Mouse (Mus musculus): Measurements from ENCODE around the gene Timm17a. TPM values are rescaled to one million over a fixed set of nuclear protein-coding genes. Genes with fewer than 3 reads are reported as not detected.

Timm17a gene
- polyA plus RNA-seq, 1 experiment from 2014 or later: 177 TPM

- ATAC-seq (ENCODE audit: low FRiP score): no peak
- H3K4me3 ChIP-seq (ENCODE audit: low read depth, low read length): no peak overlapping the region
Measured at GRCm38 (mm10) chr1:135330578-135330977, 17.0 kb upstream of the Timm17a start.

DNA sequence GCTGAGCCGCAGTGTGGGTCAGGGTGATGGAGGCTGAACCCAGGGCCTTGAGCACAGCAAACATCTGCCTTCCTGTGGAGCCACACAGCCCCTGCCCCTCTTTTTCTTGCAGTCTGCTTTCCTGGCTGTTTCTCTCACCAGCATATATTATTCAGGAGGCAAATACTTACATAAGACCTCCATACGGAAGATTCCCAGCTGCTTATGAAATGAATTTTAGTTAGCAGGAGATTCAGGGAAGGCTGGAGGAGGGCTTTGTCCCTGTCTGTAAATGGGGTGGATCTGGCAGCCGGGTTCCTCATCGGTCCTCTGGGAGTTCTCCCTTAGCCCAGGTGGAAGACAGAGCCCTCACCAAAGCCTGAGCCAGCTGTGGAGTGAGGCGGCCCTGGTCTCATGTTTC lies 14.8 kb upstream of the Timm17a start:
- no peak for ATAC-seq (ENCODE audit: low FRiP score)
- Histone ChIP-seq H3K27ac (ENCODE audit: low read depth, low read length) (no peak overlapping the region), H3K9ac (ENCODE audit: low read length) (no peak overlapping the region), H3K4me1 (ENCODE audit: control insufficient read depth, insufficient read depth, low read length) (no peaks in the 10 kb centered on the region), H3K4me2 (no peak overlapping the region), H3K36me3 (ENCODE audit: control insufficient read depth, insufficient read depth, low read length) (no peaks in the 10 kb centered on the region), H3K4me3 (ENCODE audit: low read depth, low read length) (no peak overlapping the region), H3K9me3 (ENCODE audit: control insufficient read depth, low read length) (no peaks in the 10 kb centered on the region), H3K27me3 (ENCODE audit: control insufficient read depth, insufficient read depth, low read length) (no peaks in the 10 kb centered on the region)
- no peak for DNase-seq (ENCODE audit: low spot score, missing footprints)
- WGBS: 64% methylated on average over 5 of the region's 5 CpGs

More at GRCm38 (mm10) chr1:135330578-135330977, 17.0 kb upstream of the Timm17a start:
- Histone ChIP-seq H3K36me3 (ENCODE audit: control insufficient read depth, insufficient read depth, low read length) (no peaks in the 10 kb centered on the region), H3K27me3 (ENCODE audit: control insufficient read depth, insufficient read depth, low read length) (no peaks in the 10 kb centered on the region), H3K4me2 (no peak overlapping the region), H3K9ac (ENCODE audit: low read length) (no peak overlapping the region), H3K9me3 (ENCODE audit: control insufficient read depth, low read length) (no peaks in the 10 kb centered on the region), H3K4me1 (ENCODE audit: control insufficient read depth, insufficient read depth, low read length) (no peaks in the 10 kb centered on the region), H3K27ac (ENCODE audit: low read depth, low read length) (no peak overlapping the region)
- DNase-seq (ENCODE audit: low spot score, missing footprints): no peak
- WGBS: 87% methylated on average over 6 of the region's 6 CpGs

GRCm38 (mm10) chr1:135325934-135326333 lies 12.4 kb upstream of the Timm17a start:
- no peaks in the 10 kb centered on the region for H3K9me3 ChIP-seq (ENCODE audit: control insufficient read depth, low read length)
- no peaks in the 10 kb centered on the region for H3K27me3 ChIP-seq (ENCODE audit: control insufficient read depth, insufficient read depth, low read length)
- WGBS: 80% methylated on average over 2 of the region's 2 CpGs
- no peak overlapping the region for H3K27ac ChIP-seq (ENCODE audit: low read depth, low read length)
- H3K4me3 ChIP-seq (ENCODE audit: low read depth, low read length): no peak overlapping the region
- no peak overlapping the region for H3K4me2 ChIP-seq
- H3K9ac ChIP-seq (ENCODE audit: low read length): no peak overlapping the region
- ATAC-seq (ENCODE audit: low FRiP score): no peak
- H3K36me3 ChIP-seq (ENCODE audit: control insufficient read depth, insufficient read depth, low read length): no peaks in the 10 kb centered on the region
- H3K4me1 ChIP-seq (ENCODE audit: control insufficient read depth, insufficient read depth, low read length): no peaks in the 10 kb centered on the region
- DNase-seq (ENCODE audit: low spot score, missing footprints): peak; percentile 47

GRCm38 (mm10) chr1:135324571-135324970 lies 11.0 kb upstream of the Timm17a start, which contains the start of gene Lmod1:
Lmod1 (plus strand) TSS chr1:135324807.
- no peak within 1 kb of the TSS for H3K27ac ChIP-seq (ENCODE audit: low read depth, low read length)
- H3K9me3 ChIP-seq (ENCODE audit: control insufficient read depth, low read length): no peaks in the 10 kb centered on the region
- H3K9ac ChIP-seq (ENCODE audit: low read length): no peak within 1 kb of the TSS
- no peaks in the 10 kb centered on the region for H3K4me1 ChIP-seq (ENCODE audit: control insufficient read depth, insufficient read depth, low read length)
- DNase-seq (ENCODE audit: low spot score, missing footprints): peak; percentile 86
- no peak within 1 kb of the TSS for H3K4me3 ChIP-seq (ENCODE audit: low read depth, low read length)
- ATAC-seq (ENCODE audit: low FRiP score): no peak
- no peaks in the 10 kb centered on the region for H3K36me3 ChIP-seq (ENCODE audit: control insufficient read depth, insufficient read depth, low read length)
- WGBS: 13% methylated on average over 8 of the region's 8 CpGs
- H3K27me3 ChIP-seq (ENCODE audit: control insufficient read depth, insufficient read depth, low read length): no peaks in the 10 kb centered on the region
- no peak within 1 kb of the TSS for H3K4me2 ChIP-seq

GRCm38 (mm10) chr1:135323367-135323901 lies 9.9 kb upstream of the Timm17a start:
- no peak overlapping the region for H3K4me3 ChIP-seq (ENCODE audit: low read depth, low read length)
- H3K4me2 ChIP-seq: no peak overlapping the region
- no peak overlapping the region for H3K27ac ChIP-seq (ENCODE audit: low read depth, low read length)
- ATAC-seq (ENCODE audit: low FRiP score): no peak
- H3K4me1 ChIP-seq (ENCODE audit: control insufficient read depth, insufficient read depth, low read length): no peaks in the 10 kb centered on the region
- no peaks in the 10 kb centered on the region for H3K9me3 ChIP-seq (ENCODE audit: control insufficient read depth, low read length)
- peak; percentile 69 for DNase-seq (ENCODE audit: low spot score, missing footprints)
- H3K9ac ChIP-seq (ENCODE audit: low read length): no peak overlapping the region
- WGBS: 85% methylated on average over 7 of the region's 7 CpGs
- H3K36me3 ChIP-seq (ENCODE audit: control insufficient read depth, insufficient read depth, low read length): no peaks in the 10 kb centered on the region
- no peaks in the 10 kb centered on the region for H3K27me3 ChIP-seq (ENCODE audit: control insufficient read depth, insufficient read depth, low read length)

DNA sequence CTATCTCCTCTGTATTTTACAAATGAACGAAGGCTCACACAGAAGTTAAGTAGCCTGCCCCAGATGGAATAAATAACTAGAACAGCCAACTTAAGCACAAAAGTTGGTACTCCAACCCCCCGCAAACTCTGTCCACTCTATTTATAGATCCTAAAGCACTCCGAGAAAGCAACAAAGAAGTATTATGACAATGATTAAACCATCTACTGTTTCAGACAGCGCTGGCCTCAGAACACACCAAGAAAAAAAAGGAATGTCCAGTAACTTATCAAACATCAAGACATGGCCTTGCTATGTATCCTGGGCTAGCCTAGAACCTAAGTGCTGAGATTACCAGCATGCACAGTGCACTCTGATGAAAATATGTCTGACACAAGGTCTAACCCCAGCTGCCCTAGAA lies 1.4 kb downstream of the Timm17a start:
- Histone ChIP-seq H3K4me1 (ENCODE audit: control insufficient read depth, insufficient read depth, low read length) (peaks cover 9% of the 10 kb centered on the region), H3K36me3 (ENCODE audit: control insufficient read depth, insufficient read depth, low read length) (peaks cover 9% of the 10 kb centered on the region), H3K27me3 (ENCODE audit: control insufficient read depth, insufficient read depth, low read length) (no peaks in the 10 kb centered on the region), H3K4me3 (ENCODE audit: low read depth, low read length) (peak overlapping the region; percentile 90; the same call in 1 of the 2 replicates), H3K9me3 (ENCODE audit: control insufficient read depth, low read length) (no peaks in the 10 kb centered on the region), H3K9ac (ENCODE audit: low read length) (peak overlapping the region; percentile 95; the same call in 1 of the 2 replicates), H3K27ac (ENCODE audit: low read depth, low read length) (no peak overlapping the region), H3K4me2 (peak overlapping the region; percentile 90)
- 90% methylated on average over 4 of the region's 4 CpGs for WGBS
- ATAC-seq (ENCODE audit: low FRiP score): no peak
- DNase-seq (ENCODE audit: low spot score, missing footprints): peak; percentile 10

- Histone ChIP-seq H3K36me3 (ENCODE audit: control insufficient read depth, insufficient read depth, low read length) (peaks cover 11% of the 10 kb centered on the region), H3K9ac (ENCODE audit: low read length) (no peak overlapping the region), H3K4me3 (ENCODE audit: low read depth, low read length) (no peak overlapping the region), H3K27me3 (ENCODE audit: control insufficient read depth, insufficient read depth, low read length) (no peaks in the 10 kb centered on the region), H3K4me2 (no peak overlapping the region), H3K9me3 (ENCODE audit: control insufficient read depth, low read length) (no peaks in the 10 kb centered on the region), H3K27ac (ENCODE audit: low read depth, low read length) (no peak overlapping the region), H3K4me1 (ENCODE audit: control insufficient read depth, insufficient read depth, low read length) (peaks cover 9% of the 10 kb centered on the region)
- 84% methylated on average over 6 of the region's 6 CpGs for WGBS
- ATAC-seq (ENCODE audit: low FRiP score) (no peak), DNase-seq (ENCODE audit: low spot score, missing footprints) (peak; percentile 51)
Measured at GRCm38 (mm10) chr1:135311356-135311755, 2.2 kb downstream of the Timm17a start.

DNA sequence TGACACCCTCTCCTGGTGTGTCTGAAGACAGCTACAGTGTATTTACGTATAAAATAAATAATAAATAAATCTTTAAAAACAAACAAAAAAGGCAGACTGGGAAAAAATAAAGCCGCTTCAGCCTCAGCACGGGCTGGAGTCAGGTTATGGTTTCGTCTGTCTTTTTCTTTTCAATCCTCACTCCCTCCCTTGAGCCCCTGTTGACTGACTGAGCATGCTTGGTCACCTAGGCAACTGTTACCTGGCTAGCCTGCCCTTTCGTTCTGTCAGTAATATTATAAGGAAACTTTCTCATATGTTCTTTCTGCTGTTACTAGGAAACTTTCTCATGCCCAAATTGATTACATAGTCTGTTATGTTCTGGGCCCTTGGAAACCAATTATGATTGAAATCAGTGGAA lies 22.7 kb downstream of the Timm17a start:
- H3K4me1 ChIP-seq (ENCODE audit: control insufficient read depth, insufficient read depth, low read length): no peaks in the 10 kb centered on the region
- no peak overlapping the region for H3K27ac ChIP-seq (ENCODE audit: low read depth, low read length)
- no peak for ATAC-seq (ENCODE audit: low FRiP score)
- peaks cover 4% of the 10 kb centered on the region; the same call in 1 of the 2 replicates for H3K36me3 ChIP-seq (ENCODE audit: control insufficient read depth, insufficient read depth, low read length)
- DNase-seq (ENCODE audit: low spot score, missing footprints): no peak
- H3K4me3 ChIP-seq (ENCODE audit: low read depth, low read length): no peak overlapping the region
- H3K27me3 ChIP-seq (ENCODE audit: control insufficient read depth, insufficient read depth, low read length): no peaks in the 10 kb centered on the region
- H3K9ac ChIP-seq (ENCODE audit: low read length): no peak overlapping the region
- H3K4me2 ChIP-seq: no peak overlapping the region
- WGBS: 87% methylated on average over 5 of the region's 5 CpGs
- no peaks in the 10 kb centered on the region for H3K9me3 ChIP-seq (ENCODE audit: control insufficient read depth, low read length)

- H3K4me1 ChIP-seq (ENCODE audit: control insufficient read depth, insufficient read depth, low read length): peaks cover 6% of the 10 kb centered on the region; the same call in 1 of the 2 replicates
- no peaks in the 10 kb centered on the region for H3K27me3 ChIP-seq (ENCODE audit: control insufficient read depth, insufficient read depth, low read length)
- no peak overlapping the region for H3K4me3 ChIP-seq (ENCODE audit: low read depth, low read length)
- no peak overlapping the region for H3K9ac ChIP-seq (ENCODE audit: low read length)
- WGBS: 68% methylated on average over 2 of the region's 2 CpGs
- no peak overlapping the region for H3K27ac ChIP-seq (ENCODE audit: low read depth, low read length)
- ATAC-seq (ENCODE audit: low FRiP score): no peak
- H3K36me3 ChIP-seq (ENCODE audit: control insufficient read depth, insufficient read depth, low read length): no peaks in the 10 kb centered on the region
- DNase-seq (ENCODE audit: low spot score, missing footprints): peak; percentile 2
- no peaks in the 10 kb centered on the region for H3K9me3 ChIP-seq (ENCODE audit: control insufficient read depth, low read length)
- no peak overlapping the region for H3K4me2 ChIP-seq
Measured at GRCm38 (mm10) chr1:135286311-135286710, 27.3 kb downstream of the Timm17a start.
